Mouse (Mus musculus): ENCODE data around the gene Apaf1. TPM values are rescaled to one million over a fixed set of nuclear protein-coding genes. Genes with fewer than 3 reads are reported as not detected.
A peak's percentile ranks its signal among the peaks of the same experiment; 100 is the strongest.

Apaf1 gene
- polyA plus RNA-seq (2014; fragmentation: Nextera tagmentation; extraction: Ambion mirVana): 17.3 and 19.3 TPM in 2 replicates

DNA sequence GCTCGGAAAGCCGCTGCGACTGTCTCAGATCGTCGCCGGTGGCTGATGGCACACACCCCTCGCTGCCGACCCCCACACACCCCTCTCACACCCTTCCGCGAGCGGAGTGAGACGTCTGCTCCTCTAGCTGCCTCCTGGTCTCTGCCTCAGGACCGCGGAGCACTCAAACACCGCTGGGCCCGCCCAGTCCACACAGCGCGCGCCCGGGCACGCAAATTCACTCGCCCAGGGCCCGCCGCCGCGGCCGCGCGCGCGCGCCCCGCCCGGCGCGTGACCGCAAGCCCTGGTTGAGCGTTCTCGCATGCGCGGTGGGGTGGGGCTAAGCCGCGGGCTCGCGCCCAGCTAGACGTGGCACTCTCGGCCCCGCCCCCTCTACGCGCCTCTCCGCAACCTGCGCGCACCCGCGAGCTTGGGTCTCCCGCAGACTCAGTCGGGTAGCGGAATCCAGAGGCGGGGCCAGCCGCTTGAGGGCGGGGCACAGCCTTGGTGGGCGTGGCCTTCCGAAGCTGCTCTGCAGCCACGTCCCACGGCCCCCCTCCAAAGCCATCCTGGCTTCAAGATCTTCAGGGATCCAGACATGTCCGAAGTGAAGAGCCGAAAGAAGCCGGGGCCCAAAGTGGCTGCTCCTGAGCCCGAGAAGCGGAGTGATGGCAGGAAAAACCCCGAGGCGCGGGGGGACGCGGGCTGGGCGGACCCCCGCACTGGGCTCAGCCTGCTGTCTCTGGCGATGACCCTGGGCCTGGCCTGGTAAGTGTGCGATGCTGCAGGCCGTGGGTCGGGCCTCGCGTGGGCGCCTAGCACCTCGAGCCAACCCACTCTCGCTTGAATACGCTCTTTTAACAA lies at the start of gene Apaf1, which contains the start of gene Ikbip:
Gene Apaf1 (minus strand): TSS at position 221 of the 843 bp plus-strand sequence.
Gene Ikbip (plus strand): TSS at position 391 of the 843 bp plus-strand sequence.
- H3K36me3 ChIP-seq (ENCODE audit: control insufficient read depth, insufficient read depth, low read length): no peaks in the 10 kb centered on the region; the same call in 1 of the 2 replicates
- H3K4me1 ChIP-seq (ENCODE audit: control insufficient read depth, insufficient read depth, low read length): peaks cover 6% of the 10 kb centered on the region; the same call in 1 of the 2 replicates
- peak within 1 kb of the TSS; percentile 90 for H3K9ac ChIP-seq (ENCODE audit: low read depth, low read length)
- H3K27me3 ChIP-seq (ENCODE audit: control insufficient read depth, insufficient read depth, low read length): no peaks in the 10 kb centered on the region
- peak within 1 kb of the TSS; percentile 95 for H3K4me3 ChIP-seq (ENCODE audit: low read depth, low read length)
- 1% methylated on average over 77 of the region's 87 CpGs for WGBS (ENCODE audit: insufficient replicate concordance)
- H3K9me3 ChIP-seq (replicated peaks; ENCODE audit: control insufficient read depth, low read length): no peaks in the 10 kb centered on the region
- H3K4me2 ChIP-seq: peak within 1 kb of the TSS; percentile 82
- peak within 1 kb of the TSS; percentile 86 for H3K27ac ChIP-seq (ENCODE audit: low read depth, low read length)
- peak; percentile 95 for ATAC-seq (replicated peaks; ENCODE audit: insufficient number of reproducible peaks, low FRiP score, low TSS enrichment)

- no peaks in the 10 kb centered on the region for H3K27me3 ChIP-seq (ENCODE audit: control insufficient read depth, insufficient read depth, low read length)
- no peak overlapping the region for H3K27ac ChIP-seq (ENCODE audit: low read depth, low read length)
- H3K4me1 ChIP-seq (ENCODE audit: control insufficient read depth, insufficient read depth, low read length): peaks cover 8% of the 10 kb centered on the region; the same call in 1 of the 2 replicates
- WGBS (ENCODE audit: insufficient replicate concordance): 77% methylated on average over 1 of the region's 1 CpGs
- no peak overlapping the region for H3K4me3 ChIP-seq (ENCODE audit: low read depth, low read length)
- no peaks in the 10 kb centered on the region for H3K9me3 ChIP-seq (replicated peaks; ENCODE audit: control insufficient read depth, low read length)
- H3K4me2 ChIP-seq: no peak overlapping the region
- no peaks in the 10 kb centered on the region for H3K36me3 ChIP-seq (ENCODE audit: control insufficient read depth, insufficient read depth, low read length)
- no peak overlapping the region for H3K9ac ChIP-seq (ENCODE audit: low read depth, low read length)
- ATAC-seq (replicated peaks; ENCODE audit: insufficient number of reproducible peaks, low FRiP score, low TSS enrichment): no peak
These were observed 49.0 kb upstream of the Apaf1 start for GRCm38 (mm10) chr10:91131565-91131964.

DNA sequence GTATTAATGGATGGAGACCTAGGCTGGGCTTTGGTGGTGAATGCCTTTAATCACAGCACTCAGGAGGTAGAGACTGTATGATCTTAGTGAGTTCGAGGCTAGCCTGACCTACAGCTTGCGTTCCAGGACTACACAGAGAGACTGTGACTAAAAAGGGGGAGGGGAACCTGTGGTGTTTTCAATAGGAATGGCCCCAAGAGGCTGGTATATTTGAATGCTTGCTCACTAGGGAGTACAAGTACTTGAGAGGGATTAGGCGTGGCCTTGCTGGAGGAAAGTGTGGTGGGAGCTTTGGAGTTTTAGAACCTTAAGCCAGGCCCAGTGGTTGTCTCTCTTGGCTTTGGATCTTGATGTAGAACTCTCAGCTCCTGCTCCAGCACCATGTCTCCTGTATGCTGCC lies 48.2 kb upstream of the Apaf1 start:
- Histone ChIP-seq H3K27ac (ENCODE audit: low read depth, low read length) (no peak overlapping the region), H3K9me3 (replicated peaks; ENCODE audit: control insufficient read depth, low read length) (no peaks in the 10 kb centered on the region), H3K4me1 (ENCODE audit: control insufficient read depth, insufficient read depth, low read length) (peaks cover 9% of the 10 kb centered on the region; the same call in 1 of the 2 replicates), H3K9ac (ENCODE audit: low read depth, low read length) (no peak overlapping the region), H3K36me3 (ENCODE audit: control insufficient read depth, insufficient read depth, low read length) (no peaks in the 10 kb centered on the region), H3K4me3 (ENCODE audit: low read depth, low read length) (no peak overlapping the region), H3K27me3 (ENCODE audit: control insufficient read depth, insufficient read depth, low read length) (no peaks in the 10 kb centered on the region), H3K4me2 (no peak overlapping the region)
- 91% methylated on average over 3 of the region's 3 CpGs for whole genome bisulfite sequencing (ENCODE audit: insufficient replicate concordance)
- no peak for ATAC-seq (replicated peaks; ENCODE audit: insufficient number of reproducible peaks, low FRiP score, low TSS enrichment)

- no peaks in the 10 kb centered on the region for H3K9me3 ChIP-seq (replicated peaks; ENCODE audit: control insufficient read depth, low read length)
- no peaks in the 10 kb centered on the region for H3K27me3 ChIP-seq (ENCODE audit: control insufficient read depth, insufficient read depth, low read length)
- H3K36me3 ChIP-seq (ENCODE audit: control insufficient read depth, insufficient read depth, low read length): no peaks in the 10 kb centered on the region
- no peak overlapping the region for H3K4me2 ChIP-seq
- H3K27ac ChIP-seq (ENCODE audit: low read depth, low read length): no peak overlapping the region
- 73% methylated on average over 1 of the region's 1 CpGs for WGBS (ENCODE audit: insufficient replicate concordance)
- no peak for ATAC-seq (replicated peaks; ENCODE audit: insufficient number of reproducible peaks, low FRiP score, low TSS enrichment)
- H3K4me3 ChIP-seq (ENCODE audit: low read depth, low read length): no peak overlapping the region
- no peak overlapping the region for H3K9ac ChIP-seq (ENCODE audit: low read depth, low read length)
- H3K4me1 ChIP-seq (ENCODE audit: control insufficient read depth, insufficient read depth, low read length): peaks cover 14% of the 10 kb centered on the region; the same call in 1 of the 2 replicates
These were observed 46.1 kb upstream of the Apaf1 start for GRCm38 (mm10) chr10:91128551-91129160.

GRCm38 (mm10) chr10:91127395-91127794 lies 44.8 kb upstream of the Apaf1 start:
- Histone ChIP-seq H3K4me2 (no peak overlapping the region), H3K27me3 (ENCODE audit: control insufficient read depth, insufficient read depth, low read length) (no peaks in the 10 kb centered on the region), H3K4me1 (ENCODE audit: control insufficient read depth, insufficient read depth, low read length) (peaks cover 14% of the 10 kb centered on the region), H3K27ac (ENCODE audit: low read depth, low read length) (peak overlapping the region; percentile 84), H3K9me3 (replicated peaks; ENCODE audit: control insufficient read depth, low read length) (no peaks in the 10 kb centered on the region), H3K4me3 (ENCODE audit: low read depth, low read length) (no peak overlapping the region), H3K36me3 (ENCODE audit: control insufficient read depth, insufficient read depth, low read length) (no peaks in the 10 kb centered on the region), H3K9ac (ENCODE audit: low read depth, low read length) (no peak overlapping the region; the same call in 1 of the 2 replicates)
- 51% methylated on average over 2 of the region's 2 CpGs for WGBS (ENCODE audit: insufficient replicate concordance)
- ATAC-seq (replicated peaks; ENCODE audit: insufficient number of reproducible peaks, low FRiP score, low TSS enrichment): no peak

- no peaks in the 10 kb centered on the region for H3K9me3 ChIP-seq (replicated peaks; ENCODE audit: control insufficient read depth, low read length)
- H3K9ac ChIP-seq (ENCODE audit: low read depth, low read length): no peak overlapping the region; the same call in 1 of the 2 replicates
- WGBS (ENCODE audit: insufficient replicate concordance): 35% methylated on average over 10 of the region's 10 CpGs
- no peak overlapping the region; the same call in none of the 2 replicates for H3K4me2 ChIP-seq
- peak overlapping the region; percentile 84 for H3K27ac ChIP-seq (ENCODE audit: low read depth, low read length)
- H3K27me3 ChIP-seq (ENCODE audit: control insufficient read depth, insufficient read depth, low read length): no peaks in the 10 kb centered on the region
- H3K4me1 ChIP-seq (ENCODE audit: control insufficient read depth, insufficient read depth, low read length): peaks cover 17% of the 10 kb centered on the region
- no peak overlapping the region for H3K4me3 ChIP-seq (ENCODE audit: low read depth, low read length)
- no peak for ATAC-seq (replicated peaks; ENCODE audit: insufficient number of reproducible peaks, low FRiP score, low TSS enrichment)
- peaks cover 2% of the 10 kb centered on the region; the same call in 1 of the 2 replicates for H3K36me3 ChIP-seq (ENCODE audit: control insufficient read depth, insufficient read depth, low read length)
These were observed 44.2 kb upstream of the Apaf1 start for GRCm38 (mm10) chr10:91126618-91127355.

DNA sequence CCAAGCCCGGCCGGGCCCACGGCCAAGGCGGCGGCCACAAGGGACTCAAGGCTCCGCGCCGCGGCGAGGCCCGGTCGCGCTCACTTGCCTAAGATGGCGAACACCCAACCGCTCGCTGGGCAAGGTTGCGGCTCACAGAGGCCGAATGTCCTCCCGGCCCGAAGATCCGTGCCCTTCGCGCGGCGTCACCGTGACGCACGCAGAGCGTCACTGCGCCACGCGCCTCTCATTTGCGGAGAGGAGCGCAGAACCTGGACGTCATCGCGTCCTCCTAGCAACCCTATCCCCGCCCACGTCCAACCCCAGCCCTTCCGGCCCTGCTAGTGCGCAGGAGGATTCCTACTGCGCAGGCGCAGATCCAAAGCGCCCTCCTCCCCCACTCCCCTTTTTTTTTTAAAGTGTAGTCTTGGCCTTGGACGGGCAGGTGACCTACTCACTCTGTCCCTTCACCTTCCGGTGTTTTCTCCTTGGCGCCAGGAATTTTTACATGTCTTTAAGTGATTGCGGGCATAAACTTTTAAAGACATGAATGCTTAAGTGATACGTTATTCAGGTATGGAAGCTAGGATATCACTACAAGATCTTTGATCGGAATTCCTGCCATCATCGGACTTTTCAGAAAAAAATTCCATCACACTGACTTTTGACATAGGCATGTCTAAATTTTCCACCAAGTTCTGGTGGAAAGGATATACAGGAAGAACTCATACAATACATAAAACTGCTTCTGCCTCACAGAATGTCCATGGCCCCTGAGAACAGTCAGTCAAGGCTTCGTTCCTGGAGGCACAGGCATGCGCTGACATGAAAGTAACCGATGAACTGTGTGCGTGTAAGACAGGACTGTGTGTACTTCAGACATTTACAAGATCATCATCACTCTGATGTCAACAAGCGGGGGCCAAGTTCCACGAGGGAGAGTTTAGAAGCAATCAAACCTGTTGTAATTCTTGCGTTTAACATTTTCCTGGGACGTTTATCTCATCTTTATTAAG lies 41.6 kb upstream of the Apaf1 start, which contains the start of gene Slc25a3:
Gene Slc25a3 (minus strand): TSS at position 232 of the 995 bp plus-strand sequence.
- H3K4me3 ChIP-seq (ENCODE audit: low read depth, low read length): peak within 1 kb of the TSS; percentile 97

More for the DNA sequence above, 41.6 kb upstream of the Apaf1 start, which contains the start of gene Slc25a3:
- H3K27me3 ChIP-seq (ENCODE audit: control insufficient read depth, insufficient read depth, low read length): no peaks in the 10 kb centered on the region
- H3K4me2 ChIP-seq: peak within 1 kb of the TSS; percentile 85
- WGBS (ENCODE audit: insufficient replicate concordance): 11% methylated on average over 59 of the region's 59 CpGs
- ATAC-seq (replicated peaks; ENCODE audit: insufficient number of reproducible peaks, low FRiP score, low TSS enrichment): peak; percentile 99
- H3K27ac ChIP-seq (ENCODE audit: low read depth, low read length): peak within 1 kb of the TSS; percentile 96
- H3K4me1 ChIP-seq (ENCODE audit: control insufficient read depth, insufficient read depth, low read length): peaks cover 23% of the 10 kb centered on the region
- peaks cover 21% of the 10 kb centered on the region for H3K36me3 ChIP-seq (ENCODE audit: control insufficient read depth, insufficient read depth, low read length)
- H3K9ac ChIP-seq (ENCODE audit: low read depth, low read length): peak within 1 kb of the TSS; percentile 95
- no peaks in the 10 kb centered on the region for H3K9me3 ChIP-seq (replicated peaks; ENCODE audit: control insufficient read depth, low read length)

Measured in heart, embryonic 11.5 days (tissue).